Mouse (Mus musculus) liver, adult (tissue): Measurements from ENCODE around the gene Hspa8.

ENCODE experiments used
- GATA4 ChIP-seq: IDR thresholded peaks from 2 replicates; pipeline ENCODE4 v1.6.1; 2014; ENCODE audit warnings: mild to moderate bottlenecking, low read length; ENCODE audit not compliant: insufficient replicate concordance

Hspa8 gene

GRCm38 (mm10) chr9:40800675-40801612 lies at the start of gene Hspa8:
Hspa8 (plus strand) TSS chr9:40800984.
- no peak for TF ChIP-seq GATA4

- no peak for TF ChIP-seq GATA4
Observed at GRCm38 (mm10) chr9:40751749-40752148, 49.0 kb upstream of the Hspa8 start.

GRCm38 (mm10) chr9:40756401-40756800 lies 44.4 kb upstream of the Hspa8 start:
- no peak for TF ChIP-seq GATA4

GRCm38 (mm10) chr9:40757105-40757626 lies 43.6 kb upstream of the Hspa8 start:
- no peak for TF ChIP-seq GATA4

- no peak for TF ChIP-seq GATA4
Observed at GRCm38 (mm10) chr9:40757685-40758270, 43.0 kb upstream of the Hspa8 start.

GRCm38 (mm10) chr9:40762354-40762753 lies 38.4 kb upstream of the Hspa8 start:
- no peak for TF ChIP-seq GATA4

GRCm38 (mm10) chr9:40764887-40765580 lies 35.8 kb upstream of the Hspa8 start:
- TF ChIP-seq GATA4, result no peak

GRCm38 (mm10) chr9:40765581-40765940 lies 35.2 kb upstream of the Hspa8 start:
- TF ChIP-seq GATA4, result no peak

- TF ChIP-seq GATA4, result no peak
Observed at GRCm38 (mm10) chr9:40766058-40766605, 34.7 kb upstream of the Hspa8 start.

- TF ChIP-seq GATA4, result no peak
Observed at GRCm38 (mm10) chr9:40767946-40768345, 32.8 kb upstream of the Hspa8 start.

GRCm38 (mm10) chr9:40772246-40772645 lies 28.5 kb upstream of the Hspa8 start:
- no peak for TF ChIP-seq GATA4

GRCm38 (mm10) chr9:40773869-40774268 lies 26.9 kb upstream of the Hspa8 start:
- TF ChIP-seq GATA4, result no peak

- TF ChIP-seq GATA4, result no peak
Observed at GRCm38 (mm10) chr9:40776044-40776443, 24.7 kb upstream of the Hspa8 start.

GRCm38 (mm10) chr9:40776459-40777248 lies 24.1 kb upstream of the Hspa8 start:
- TF ChIP-seq GATA4, result peak; percentile 73; the same call in 1 of the 2 replicates
